In genomic region chrX:157051629-157052315, GRCm38 (mm10) we compare ENCODE assay signal across 14 mouse cellular contexts.
DNase-seq lines count a peak whose midpoint lies in the region; ATAC-seq and TF ChIP-seq lines count a peak whose summit lies in the region.
"Had no signal": no experiment of that assay in that cellular context is flagged by ENCODE, and none has a peak within 500 bp of the region (broad histone marks: within the 10 kb centered on the region; RNA-seq: fewer than 3 reads in every experiment).

No protein-coding gene starts in this region.

- H3K9ac ChIP-seq in midbrain, embryonic 11.5 days (ENCODE audit: low read length): no peak overlapping the region
- H3K9ac ChIP-seq in kidney, embryonic 16.5 days (replicated peaks; ENCODE audit: low read length): no peak overlapping the region
- H3K9ac ChIP-seq: heart, embryonic 12.5 days; limb, embryonic 15.5 days had no signal

- peak; percentile 90 for ATAC-seq in midbrain, embryonic 11.5 days (ENCODE audit: low FRiP score)
- no peak for ATAC-seq in kidney, embryonic 16.5 days (ENCODE audit: low FRiP score, low TSS enrichment)
- ATAC-seq: CD4-positive, CD25-positive, alpha-beta regulatory T cell, adult 4 months had no signal

- no peaks in the 10 kb centered on the region for H3K9me3 ChIP-seq in midbrain, embryonic 11.5 days (ENCODE audit: control insufficient read depth, low read length)
- H3K9me3 ChIP-seq in kidney, embryonic 16.5 days (ENCODE audit: low read length): no peaks in the 10 kb centered on the region
- H3K9me3 ChIP-seq: heart, embryonic 12.5 days; limb, embryonic 15.5 days had no signal

- 22% methylated on average over 2 of the region's 2 CpGs for WGBS in midbrain, embryonic 11.5 days
- 36% methylated on average over 2 of the region's 2 CpGs for WGBS in kidney, adult 2 months
- WGBS in kidney, embryonic 16.5 days: 46% methylated on average over 2 of the region's 2 CpGs

- no peaks in the 10 kb centered on the region for H3K36me3 ChIP-seq in midbrain, embryonic 11.5 days (ENCODE audit: control insufficient read depth, insufficient read depth, low read length)
- H3K36me3 ChIP-seq in kidney, adult 2 months (ENCODE audit: control insufficient read depth, insufficient read depth, low read length): no peaks in the 10 kb centered on the region
- H3K36me3 ChIP-seq in kidney, embryonic 16.5 days (ENCODE audit: insufficient read depth, low read length): no peaks in the 10 kb centered on the region
- H3K36me3 ChIP-seq: heart, embryonic 12.5 days; limb, embryonic 15.5 days had no signal

- TF ChIP-seq CTCF in brain, embryonic 14.5 days (IDR thresholded peaks at IDR 0.05; ENCODE audit: borderline replicate concordance, extremely low read depth, insufficient read depth, insufficient read length): no peak
- TF ChIP-seq CTCF in kidney, adult 2 months (conservative IDR thresholded peaks at IDR 0.05; ENCODE audit: insufficient read depth, insufficient read length, low read depth, low read length): no peak

- 0 out of 2 replicates have a peak, but pooled peaks cover 2% of the 10 kb centered on the region for H3K4me1 ChIP-seq in midbrain, embryonic 11.5 days (ENCODE audit: control insufficient read depth, insufficient read depth, low read length)
- no peaks in the 10 kb centered on the region for H3K4me1 ChIP-seq in kidney, adult 2 months (ENCODE audit: control insufficient read depth, insufficient read depth, low read length)
- no peaks in the 10 kb centered on the region for H3K4me1 ChIP-seq in kidney, embryonic 16.5 days (ENCODE audit: insufficient read depth, low read length)
- H3K4me1 ChIP-seq: heart, embryonic 12.5 days; limb, embryonic 15.5 days had no signal

- peak overlapping the region; percentile 57 for H3K27ac ChIP-seq in midbrain, embryonic 11.5 days (ENCODE audit: low read depth, low read length)
- H3K27ac ChIP-seq in kidney, adult 2 months (ENCODE audit: insufficient read depth, low read depth, low read length): no peak overlapping the region
- H3K27ac ChIP-seq in kidney, embryonic 16.5 days (ENCODE audit: low read length): no peak overlapping the region
- H3K27ac ChIP-seq: limb, embryonic 15.5 days had no signal

- no peak overlapping the region for H3K4me3 ChIP-seq in midbrain, embryonic 11.5 days (ENCODE audit: low read depth, low read length)
- no peak overlapping the region for H3K4me3 ChIP-seq in kidney, adult 2 months (ENCODE audit: insufficient read depth, low read depth, low read length)
- no peak overlapping the region for H3K4me3 ChIP-seq in kidney, embryonic 16.5 days (ENCODE audit: low read length)
- H3K4me3 ChIP-seq: heart, embryonic 12.5 days; limb, embryonic 15.5 days had no signal

- H3K4me2 ChIP-seq in midbrain, embryonic 11.5 days: no peak overlapping the region
- H3K4me2 ChIP-seq in kidney, embryonic 16.5 days (replicated peaks; ENCODE audit: low read depth, low read length): no peak overlapping the region
- H3K4me2 ChIP-seq: heart, embryonic 12.5 days; limb, embryonic 15.5 days had no signal

- H3K27me3 ChIP-seq in midbrain, embryonic 11.5 days (ENCODE audit: control insufficient read depth, insufficient read depth, low read length): no peaks in the 10 kb centered on the region
- no peaks in the 10 kb centered on the region for H3K27me3 ChIP-seq in kidney, adult 2 months (replicated peaks; ENCODE audit: control insufficient read depth, insufficient read depth, low read length)
- no peaks in the 10 kb centered on the region for H3K27me3 ChIP-seq in kidney, embryonic 16.5 days (ENCODE audit: insufficient read depth, low read length)
- H3K27me3 ChIP-seq: heart, embryonic 12.5 days; limb, embryonic 15.5 days had no signal

- no peak for TF ChIP-seq POLR2A in brain, embryonic 14.5 days (IDR thresholded peaks at IDR 0.05; ENCODE audit: borderline replicate concordance, extremely low read depth, insufficient read depth, insufficient read length, poor library complexity, severe bottlenecking)
- TF ChIP-seq POLR2A in kidney, adult 2 months (IDR thresholded peaks at IDR 0.05; ENCODE audit: low read depth, low read length): no peak

- DNase-seq in 3T3-L1 (ENCODE audit: low read depth, low spot score): peak; percentile 21
- peak; percentile 89 for DNase-seq in brain, embryonic 14.5 days (ENCODE audit: low read depth)
- DNase-seq in forelimb bud, embryonic 11.5 days (ENCODE audit: low read depth, low spot score): peak; percentile 0
- peak; percentile 84 for DNase-seq in midbrain, embryonic 11.5 days (ENCODE audit: low spot score, missing footprints)
- DNase-seq in kidney, adult 2 months: no peak
- DNase-seq in gastrocnemius, adult 18-20 months (ENCODE audit: low spot score): no peak
- no peak for DNase-seq in lung, postnatal 14 days
- DNase-seq: cerebellum, adult 9-11 months; kidney, postnatal 14 days; layer of hippocampus, postnatal 36 days had no signal

Comparison
In these comparisons a context has a peak if more than half of its experiments do, and no peak if none do; other contexts are left out.
1. DNase-seq: peak in 3T3-L1 (single experiment), brain, embryonic 14.5 days (single experiment), forelimb bud, embryonic 11.5 days (single experiment) and midbrain, embryonic 11.5 days (single experiment); none in kidney, adult 2 months (single experiment), gastrocnemius, adult 18-20 months (single experiment) and lung, postnatal 14 days (single experiment).